Mouse (Mus musculus) cortical plate, adult 2 months (tissue): ENCODE measurements around the gene Paf1.

Experiments used
- CTCF ChIP-seq: fragments of 200-500 bp; IDR thresholded peaks from 2 replicates; pipeline ENCODE4 v1.5.1; 2011; ENCODE audit warnings: mild to moderate bottlenecking, control low read depth, low read length; ENCODE audit not compliant: insufficient read depth; ENCODE audit errors: extremely low read depth
- POLR2A ChIP-seq: fragments of 200-500 bp; IDR thresholded peaks from 2 replicates; pipeline ENCODE4 v1.6.1; 2011; ENCODE audit warnings: mild to moderate bottlenecking, low read length, control low read depth; ENCODE audit not compliant: insufficient read depth; ENCODE audit errors: extremely low read depth

GRCm38 (mm10) chr7:28384162-28384561 lies 8.6 kb upstream of the Paf1 start:
- TF ChIP-seq CTCF = no peak
- no peak for TF ChIP-seq POLR2A
